Mouse (Mus musculus): ENCODE results near the gene Atp8b2. TPM values are rescaled to one million over a fixed set of nuclear protein-coding genes. Genes with fewer than 3 reads are reported as not detected.

Atp8b2 gene
- polyA plus RNA-seq, 1 experiment from 2014 or later, result 11.3 TPM

DNA sequence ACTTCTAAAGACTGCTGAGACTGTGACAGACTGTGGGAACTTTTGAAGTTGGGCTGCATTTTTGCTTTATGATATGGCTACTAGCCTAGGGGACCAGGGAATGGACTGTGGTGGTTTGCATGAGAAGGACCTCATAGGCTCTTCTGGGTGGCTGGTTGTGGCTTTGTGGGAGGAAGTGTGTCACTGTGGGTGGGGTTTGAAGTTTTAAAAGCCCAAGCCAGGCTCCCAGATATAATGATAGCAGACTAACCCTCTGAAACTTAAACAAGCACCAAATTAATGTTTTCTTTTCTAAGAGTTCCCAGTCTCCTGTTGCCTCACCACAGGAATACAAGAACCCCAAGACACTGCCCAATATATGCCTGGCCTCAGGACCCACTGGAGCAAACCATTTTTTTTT, 13.6 kb upstream of the Atp8b2 start:
- no peak overlapping the region for H3K4me2 ChIP-seq
- no peaks in the 10 kb centered on the region for H3K36me3 ChIP-seq (ENCODE audit: poor library complexity, severe bottlenecking)
- no peak overlapping the region for H3K27ac ChIP-seq

DNA sequence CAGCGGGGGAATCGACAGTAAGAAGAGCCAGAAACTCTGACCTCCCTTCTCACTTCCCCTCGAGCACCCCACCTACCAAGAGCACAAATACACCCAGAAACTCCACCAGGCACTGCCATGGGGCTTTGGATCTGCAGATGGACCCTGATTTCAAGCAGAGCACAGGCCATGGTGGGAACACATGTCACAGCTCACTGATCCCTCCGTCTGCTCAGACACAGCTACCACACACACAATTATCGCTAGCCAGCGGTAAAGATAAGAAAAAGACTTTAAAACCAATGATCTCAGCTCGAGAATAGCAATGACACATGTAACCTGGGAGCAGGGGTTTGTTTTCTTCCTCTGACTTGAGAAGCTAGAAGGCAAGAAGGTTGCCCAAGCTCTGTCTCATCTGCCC, 5.2 kb upstream of the Atp8b2 start:
- no peak overlapping the region for H3K4me3 ChIP-seq

More for the DNA sequence above, 13.6 kb upstream of the Atp8b2 start:
- no peak for ATAC-seq
- Histone ChIP-seq H3K4me1 (no peaks in the 10 kb centered on the region), H3K4me3 (no peak overlapping the region), H3K9me3 (replicated peaks) (no peaks in the 10 kb centered on the region), H3K27me3 (no peaks in the 10 kb centered on the region), H3K9ac (no peak overlapping the region)

DNA sequence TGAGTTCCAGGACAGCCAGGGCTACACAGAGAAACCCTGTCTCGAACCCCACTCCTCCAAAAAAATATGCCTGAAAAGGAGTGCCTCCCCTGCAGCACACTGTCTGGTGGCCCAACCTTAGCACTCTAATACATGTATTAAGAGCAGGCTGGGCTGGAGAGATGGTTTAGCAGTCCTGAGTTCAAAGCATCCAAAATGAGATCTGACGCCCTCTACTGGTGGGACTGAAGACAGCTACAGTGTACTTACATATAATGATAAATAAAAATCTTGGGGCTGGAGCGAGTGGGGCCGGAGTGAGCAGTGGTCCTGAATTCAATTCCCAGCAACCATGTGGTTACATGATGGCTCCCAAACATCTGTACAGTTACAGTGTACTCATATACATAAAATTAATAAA, 3.6 kb upstream of the Atp8b2 start:
- H3K27me3 ChIP-seq, result no peaks in the 10 kb centered on the region

More for the DNA sequence above, 5.2 kb upstream of the Atp8b2 start:
- no peaks in the 10 kb centered on the region; the same call in 1 of the 2 replicates for H3K9me3 ChIP-seq (replicated peaks)
- H3K9ac ChIP-seq, result no peak overlapping the region
- peaks cover 20% of the 10 kb centered on the region for H3K4me1 ChIP-seq
- no peaks in the 10 kb centered on the region for H3K36me3 ChIP-seq (ENCODE audit: poor library complexity, severe bottlenecking)
- no peak for ATAC-seq
- no peak overlapping the region for H3K4me2 ChIP-seq
- H3K27ac ChIP-seq, result no peak overlapping the region
- H3K27me3 ChIP-seq, result no peaks in the 10 kb centered on the region
- 80% methylated on average over 7 of the region's 7 CpGs for WGBS

DNA sequence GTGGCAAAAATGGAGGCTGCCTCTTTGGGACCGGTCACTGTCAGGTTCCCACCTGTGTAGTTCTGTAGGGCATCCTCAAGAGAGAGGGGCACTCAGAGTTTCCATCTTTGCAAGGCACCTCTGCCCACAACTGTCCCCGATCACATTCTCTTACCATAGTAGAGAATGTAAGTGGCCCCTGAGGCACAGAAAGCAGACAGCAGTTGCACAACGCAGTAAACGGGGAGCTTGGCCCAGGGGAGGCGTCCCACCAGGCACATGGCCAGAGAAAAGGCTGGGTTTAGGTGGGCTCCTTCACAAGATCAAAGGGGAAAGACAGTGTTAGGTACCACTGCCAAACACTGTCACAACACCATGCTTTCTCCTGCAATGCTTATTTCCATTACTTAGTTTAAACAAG, 2.7 kb upstream of the Atp8b2 start:
- Histone ChIP-seq H3K4me1 (peaks cover 36% of the 10 kb centered on the region), H3K9me3 (replicated peaks) (no peaks in the 10 kb centered on the region; the same call in 1 of the 2 replicates), H3K9ac (no peak overlapping the region), H3K27ac (no peak overlapping the region), H3K4me2 (no peak overlapping the region), H3K36me3 (ENCODE audit: poor library complexity, severe bottlenecking) (no peaks in the 10 kb centered on the region), H3K4me3 (no peak overlapping the region), H3K27me3 (no peaks in the 10 kb centered on the region)
- WGBS, result 90% methylated on average over 5 of the region's 5 CpGs
- no peak for ATAC-seq

More for the DNA sequence above, 3.6 kb upstream of the Atp8b2 start:
- Histone ChIP-seq H3K9ac (no peak overlapping the region), H3K4me3 (no peak overlapping the region), H3K36me3 (ENCODE audit: poor library complexity, severe bottlenecking) (no peaks in the 10 kb centered on the region), H3K4me2 (no peak overlapping the region), H3K9me3 (replicated peaks) (no peaks in the 10 kb centered on the region; the same call in 1 of the 2 replicates), H3K4me1 (peaks cover 26% of the 10 kb centered on the region), H3K27ac (no peak overlapping the region)
- WGBS, result 75% methylated on average over 4 of the region's 4 CpGs
- no peak for ATAC-seq

DNA sequence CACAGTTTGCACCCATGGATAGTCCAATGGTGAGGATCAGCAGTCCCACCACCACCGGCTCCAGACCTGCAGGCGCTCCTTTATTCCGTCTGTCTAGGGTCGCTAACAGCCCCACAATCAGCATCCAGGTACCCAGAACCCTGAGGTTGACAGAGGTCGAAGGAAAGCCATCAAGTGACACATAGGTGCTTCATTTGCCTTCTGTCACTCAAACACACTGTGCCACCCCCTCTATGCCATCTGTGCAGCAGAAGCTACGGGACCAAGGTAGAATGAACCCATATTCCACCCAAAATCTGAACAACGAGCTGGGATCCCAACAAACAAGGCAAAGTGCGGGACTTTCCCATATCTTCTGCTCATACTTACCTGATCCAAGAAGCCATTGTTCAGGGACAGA, 2.2 kb upstream of the Atp8b2 start:
- H3K4me1 ChIP-seq, result peaks cover 40% of the 10 kb centered on the region
- H3K9me3 ChIP-seq (replicated peaks), result no peaks in the 10 kb centered on the region; the same call in 1 of the 2 replicates
- no peak overlapping the region for H3K9ac ChIP-seq
- WGBS, result 93% methylated on average over 8 of the region's 8 CpGs
- no peak for ATAC-seq
- no peaks in the 10 kb centered on the region for H3K36me3 ChIP-seq (ENCODE audit: poor library complexity, severe bottlenecking)
- H3K4me2 ChIP-seq, result no peak overlapping the region
- no peak overlapping the region for H3K27ac ChIP-seq
- H3K4me3 ChIP-seq, result no peak overlapping the region
- no peaks in the 10 kb centered on the region for H3K27me3 ChIP-seq

DNA sequence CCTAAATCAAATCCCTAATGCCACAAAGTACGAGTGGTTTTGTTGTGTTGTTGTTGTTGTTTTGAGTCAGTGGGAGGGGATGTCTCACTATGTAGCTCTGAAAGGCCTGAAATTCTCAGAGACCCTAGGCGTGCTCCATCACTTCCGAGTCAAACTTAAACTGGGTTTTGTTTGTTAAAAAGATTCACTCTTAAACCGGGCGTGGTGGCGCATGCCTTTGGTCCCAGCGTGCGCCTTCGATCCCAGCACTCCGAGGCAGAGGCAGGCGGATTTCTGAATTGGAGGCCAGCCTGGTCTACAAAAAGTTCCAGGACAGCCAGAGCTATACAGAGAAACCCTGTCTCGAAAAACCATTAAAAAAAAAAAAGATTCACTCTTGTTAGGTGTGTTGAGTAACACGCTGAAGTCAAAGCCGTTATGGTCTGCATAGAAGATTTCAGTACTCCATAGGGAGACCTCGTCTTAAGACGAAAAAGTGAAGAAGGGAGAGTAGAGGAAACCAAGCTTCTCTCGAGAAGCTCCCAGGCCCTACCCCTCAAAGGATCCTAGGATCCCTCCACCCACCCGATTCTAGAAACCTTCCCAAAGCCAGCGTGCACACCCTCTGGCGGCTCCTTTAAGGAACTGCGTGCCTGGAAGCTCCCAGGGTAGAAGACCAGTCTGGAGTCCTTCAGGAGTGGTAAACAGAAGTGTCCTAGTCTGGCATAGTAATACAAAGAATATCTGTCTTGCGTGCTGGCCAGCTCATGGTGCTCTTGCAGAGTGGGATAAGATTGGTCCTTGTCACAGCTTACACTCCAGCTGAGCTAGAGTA, 825 bp upstream of the Atp8b2 start:
- Histone ChIP-seq H3K4me1 (peaks cover 53% of the 10 kb centered on the region), H3K4me3 (peak overlapping the region; percentile 82), H3K36me3 (ENCODE audit: poor library complexity, severe bottlenecking) (peaks cover 5% of the 10 kb centered on the region; the same call in 1 of the 2 replicates), H3K4me2 (peak overlapping the region; percentile 98), H3K9ac (peak overlapping the region; percentile 92), H3K27me3 (no peaks in the 10 kb centered on the region), H3K27ac (peak overlapping the region; percentile 90), H3K9me3 (replicated peaks) (no peaks in the 10 kb centered on the region; the same call in 1 of the 2 replicates)
- 0 out of 2 replicates have a peak, but pooled peaks have one; percentile 16 for ATAC-seq
- WGBS, result 35% methylated on average over 22 of the region's 22 CpGs

DNA sequence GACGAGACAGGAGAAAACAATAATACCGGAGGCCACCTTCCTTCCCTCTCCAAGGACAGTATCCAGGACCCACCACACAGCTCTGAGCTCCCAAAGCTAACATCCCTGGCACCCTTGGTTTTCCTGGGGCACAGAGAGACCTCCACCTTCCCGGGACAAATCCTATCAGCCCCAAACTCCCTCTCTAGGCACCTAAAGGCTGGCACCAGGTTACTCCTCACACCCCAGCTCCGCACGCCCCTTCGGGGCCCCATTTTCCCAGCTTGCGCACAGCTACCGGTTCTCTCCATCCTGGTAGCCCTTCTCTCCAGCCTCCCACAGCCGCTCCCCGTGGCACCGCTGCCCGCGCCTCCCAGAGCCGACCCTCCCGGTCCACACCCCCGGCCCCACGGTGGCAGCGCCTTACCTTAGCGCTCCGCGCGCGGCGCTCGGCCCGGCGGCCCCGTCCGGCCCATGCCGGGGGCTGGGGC, 522 bp downstream of the Atp8b2 start:
- WGBS, result 1% methylated on average over 30 of the region's 30 CpGs

DNA sequence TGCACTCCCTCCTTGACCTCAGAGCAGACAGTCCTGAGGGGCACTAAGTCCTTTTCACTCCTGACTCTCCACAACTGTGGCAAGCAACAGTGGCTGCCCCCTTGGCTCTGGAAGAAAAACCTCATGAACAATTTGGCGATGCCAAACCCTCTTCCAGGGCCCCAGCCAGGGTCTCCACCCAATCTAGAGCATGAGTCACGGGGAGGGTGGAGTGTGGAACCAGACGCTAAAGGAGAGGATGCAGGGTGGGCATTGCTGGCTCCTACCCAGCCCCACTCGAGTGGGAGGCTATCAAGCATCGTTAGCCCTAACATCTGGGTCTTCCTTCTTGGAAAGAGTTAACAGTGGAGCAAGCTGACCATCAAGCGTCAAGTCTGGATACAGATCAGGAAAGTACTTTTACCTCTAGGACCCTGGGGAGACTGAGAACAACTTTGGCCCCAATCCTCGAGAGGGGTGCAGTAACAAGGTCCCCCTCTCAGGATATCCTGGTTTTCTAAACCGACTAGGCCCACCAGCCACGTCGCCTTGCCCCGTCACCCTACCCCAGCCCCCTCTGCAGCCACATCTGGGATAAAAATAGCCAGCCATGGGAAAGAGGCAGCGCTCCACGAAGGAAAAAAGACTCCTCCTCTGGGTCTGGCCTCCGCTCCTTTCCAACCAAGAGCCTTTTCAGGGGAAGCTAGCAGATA, 1.1 kb downstream of the Atp8b2 start:
- 6% methylated on average over 14 of the region's 14 CpGs for WGBS
- H3K4me1 ChIP-seq, result peaks cover 59% of the 10 kb centered on the region
- peak overlapping the region; percentile 90 for H3K27ac ChIP-seq
- H3K36me3 ChIP-seq (ENCODE audit: poor library complexity, severe bottlenecking), result peaks cover 24% of the 10 kb centered on the region
- H3K9ac ChIP-seq, result peak overlapping the region; percentile 92
- H3K27me3 ChIP-seq, result no peaks in the 10 kb centered on the region
- peak overlapping the region; percentile 98 for H3K4me2 ChIP-seq
- H3K4me3 ChIP-seq, result peak overlapping the region; percentile 82
- no peak for ATAC-seq
- H3K9me3 ChIP-seq (replicated peaks), result no peaks in the 10 kb centered on the region; the same call in 1 of the 2 replicates

More for the DNA sequence above, 522 bp downstream of the Atp8b2 start:
- peak overlapping the region; percentile 92 for H3K9ac ChIP-seq
- peak; percentile 37 for ATAC-seq
- no peaks in the 10 kb centered on the region for H3K27me3 ChIP-seq
- H3K9me3 ChIP-seq (replicated peaks), result no peaks in the 10 kb centered on the region; the same call in 1 of the 2 replicates
- H3K27ac ChIP-seq, result peak overlapping the region; percentile 90
- H3K4me1 ChIP-seq, result peaks cover 59% of the 10 kb centered on the region
- H3K4me2 ChIP-seq, result peak overlapping the region; percentile 98
- peaks cover 18% of the 10 kb centered on the region for H3K36me3 ChIP-seq (ENCODE audit: poor library complexity, severe bottlenecking)
- peak overlapping the region; percentile 82 for H3K4me3 ChIP-seq

DNA sequence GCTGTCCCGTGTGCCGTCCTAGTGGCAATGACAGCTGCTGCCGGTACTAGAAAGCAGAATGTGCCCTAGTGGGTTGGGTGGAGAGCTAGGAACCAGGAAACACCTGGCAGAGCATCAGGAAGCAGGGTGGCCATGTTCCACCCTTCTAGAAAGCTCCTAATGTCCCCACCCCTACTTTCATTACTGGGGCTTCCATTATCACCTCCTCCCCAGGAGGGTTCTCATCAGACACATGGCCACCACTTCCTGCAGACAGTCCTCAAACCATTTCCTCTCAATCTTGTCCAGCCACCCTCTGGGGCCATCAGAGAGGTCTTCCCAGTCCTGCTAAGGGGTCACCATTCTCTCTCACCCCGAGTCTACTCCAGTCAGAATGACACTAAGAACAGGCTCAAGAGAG, 1.9 kb downstream of the Atp8b2 start:
- Histone ChIP-seq H3K9me3 (replicated peaks) (no peaks in the 10 kb centered on the region), H3K36me3 (ENCODE audit: poor library complexity, severe bottlenecking) (peaks cover 32% of the 10 kb centered on the region), H3K4me1 (peaks cover 59% of the 10 kb centered on the region), H3K4me3 (peak overlapping the region; percentile 82), H3K27ac (peak overlapping the region; percentile 51), H3K9ac (peak overlapping the region; percentile 92), H3K27me3 (no peaks in the 10 kb centered on the region), H3K4me2 (peak overlapping the region; percentile 98)
- 63% methylated on average over 4 of the region's 4 CpGs for WGBS
- no peak for ATAC-seq

DNA sequence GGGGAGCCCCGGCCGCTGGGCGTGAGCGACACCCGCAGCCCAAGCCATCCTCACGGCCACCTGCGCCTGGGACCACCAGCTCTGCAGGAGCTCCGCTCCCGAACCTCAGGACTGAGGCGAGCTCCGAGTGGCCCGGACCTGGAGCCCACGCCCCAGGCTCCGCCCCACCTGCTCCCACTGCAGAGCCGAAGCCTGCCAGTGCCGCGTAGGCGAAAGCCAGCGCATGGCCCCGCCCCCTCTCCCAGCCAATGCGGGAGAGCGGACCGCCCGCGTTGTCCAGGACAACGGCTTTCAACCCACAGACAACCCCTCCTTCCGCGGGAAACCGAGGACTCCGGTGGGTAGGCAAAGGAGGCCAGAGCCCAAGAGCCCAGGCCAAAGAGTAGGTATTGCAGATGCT, 2.8 kb downstream of the Atp8b2 start:
- WGBS, result 0% methylated on average over 30 of the region's 30 CpGs
- Histone ChIP-seq H3K4me1 (peaks cover 59% of the 10 kb centered on the region), H3K4me2 (peak overlapping the region; percentile 98), H3K9me3 (replicated peaks) (no peaks in the 10 kb centered on the region), H3K9ac (peak overlapping the region; percentile 92), H3K36me3 (ENCODE audit: poor library complexity, severe bottlenecking) (peaks cover 41% of the 10 kb centered on the region), H3K27me3 (no peaks in the 10 kb centered on the region), H3K4me3 (peak overlapping the region; percentile 82), H3K27ac (peak overlapping the region; percentile 11; the same call in 1 of the 2 replicates)
- ATAC-seq, result peak; percentile 91

DNA sequence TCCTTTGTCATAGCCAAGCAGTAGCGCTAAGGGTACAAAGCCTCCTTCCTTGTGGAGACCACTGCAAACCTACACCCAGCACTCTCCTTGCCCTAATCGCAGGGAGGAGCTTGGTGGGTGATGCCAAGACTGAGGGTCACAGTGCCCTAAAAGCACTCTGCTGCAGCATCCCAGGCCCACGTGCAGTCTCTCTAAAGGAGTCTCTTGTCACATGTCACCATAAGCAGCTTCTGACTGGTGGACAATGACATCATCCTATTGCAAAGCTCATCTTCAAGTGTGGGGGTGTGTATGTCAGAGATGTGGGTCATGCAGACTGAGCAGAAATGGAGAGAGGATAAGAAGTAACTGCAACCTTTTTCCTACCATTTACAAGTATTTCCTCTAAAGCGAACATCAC, 3.9 kb downstream of the Atp8b2 start:
- Histone ChIP-seq H3K27me3 (no peaks in the 10 kb centered on the region), H3K36me3 (ENCODE audit: poor library complexity, severe bottlenecking) (peaks cover 51% of the 10 kb centered on the region), H3K4me2 (peak overlapping the region; percentile 98), H3K9ac (peak overlapping the region; percentile 92; the same call in 1 of the 2 replicates), H3K4me3 (peak overlapping the region; percentile 82), H3K9me3 (replicated peaks) (no peaks in the 10 kb centered on the region), H3K27ac (no peak overlapping the region), H3K4me1 (peaks cover 48% of the 10 kb centered on the region)
- no peak for ATAC-seq
- WGBS, result 75% methylated on average over 4 of the region's 4 CpGs

DNA sequence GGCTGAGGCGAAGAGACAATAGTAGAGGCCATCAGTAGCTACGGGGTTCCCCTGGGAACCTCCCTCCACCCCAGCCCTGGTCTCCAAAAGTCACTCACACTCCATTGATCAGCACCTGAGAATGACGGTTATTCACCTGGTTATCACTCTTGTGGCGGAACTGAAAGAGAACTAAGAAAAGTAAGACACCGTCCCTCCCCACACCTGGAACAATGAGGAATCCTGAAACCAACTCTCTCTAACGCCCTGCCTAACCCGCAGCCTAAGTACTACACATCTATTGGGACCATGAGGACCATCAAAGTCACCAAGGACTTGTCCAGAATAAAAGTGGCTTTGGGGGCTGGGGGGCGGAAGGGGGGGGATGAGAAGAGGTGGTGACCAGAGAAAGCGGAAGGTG, 5.4 kb downstream of the Atp8b2 start:
- 95% methylated on average over 9 of the region's 9 CpGs for WGBS

More for the DNA sequence above, 5.4 kb downstream of the Atp8b2 start:
- no peaks in the 10 kb centered on the region for H3K27me3 ChIP-seq
- peaks cover 66% of the 10 kb centered on the region for H3K36me3 ChIP-seq (ENCODE audit: poor library complexity, severe bottlenecking)
- H3K4me3 ChIP-seq, result no peak overlapping the region
- H3K4me2 ChIP-seq, result no peak overlapping the region
- ATAC-seq, result no peak
- no peak overlapping the region for H3K9ac ChIP-seq
- H3K9me3 ChIP-seq (replicated peaks), result no peaks in the 10 kb centered on the region
- peaks cover 39% of the 10 kb centered on the region for H3K4me1 ChIP-seq
- H3K27ac ChIP-seq, result no peak overlapping the region
